Mouse (Mus musculus): ENCODE data around the gene Cwc25.

The Cwc25 gene

GRCm38 (mm10) chr11:97698741-97699611 is 67.4 kb downstream of the Cwc25 start:
- DNase-seq (ENCODE audit: low read depth) = peak; percentile 40

DNA sequence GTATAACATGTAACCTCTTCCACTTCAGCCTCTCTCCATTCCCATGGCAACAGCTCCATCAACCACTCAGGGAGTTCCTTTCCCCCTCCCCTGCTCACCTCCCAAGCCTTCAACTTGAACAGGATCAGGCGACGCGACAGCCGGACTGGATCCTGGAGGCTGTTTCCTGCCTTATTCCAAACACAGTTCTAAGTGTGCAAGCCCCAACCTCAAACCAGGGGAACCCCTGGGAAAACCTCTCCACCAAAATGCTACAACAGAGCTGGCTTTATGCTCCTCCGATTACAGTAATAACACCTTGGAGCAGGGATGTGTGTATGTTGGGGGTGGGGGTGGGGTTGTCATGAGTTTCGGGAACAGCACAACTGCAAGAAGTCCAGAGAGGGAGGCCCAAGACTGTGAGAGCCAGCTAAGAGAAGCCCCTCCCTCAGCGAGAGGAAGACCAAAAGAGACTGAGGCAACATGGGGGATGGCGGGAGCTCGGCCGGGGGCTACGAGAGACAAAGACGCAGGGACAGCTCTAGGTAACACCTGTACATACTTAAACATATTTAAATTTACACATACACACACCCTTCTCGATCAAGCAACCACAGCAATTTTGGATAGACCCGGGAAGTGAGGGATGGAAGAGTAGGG is 68.3 kb downstream of the Cwc25 start:
- no peak for DNase-seq (ENCODE audit: low read depth)

DNA sequence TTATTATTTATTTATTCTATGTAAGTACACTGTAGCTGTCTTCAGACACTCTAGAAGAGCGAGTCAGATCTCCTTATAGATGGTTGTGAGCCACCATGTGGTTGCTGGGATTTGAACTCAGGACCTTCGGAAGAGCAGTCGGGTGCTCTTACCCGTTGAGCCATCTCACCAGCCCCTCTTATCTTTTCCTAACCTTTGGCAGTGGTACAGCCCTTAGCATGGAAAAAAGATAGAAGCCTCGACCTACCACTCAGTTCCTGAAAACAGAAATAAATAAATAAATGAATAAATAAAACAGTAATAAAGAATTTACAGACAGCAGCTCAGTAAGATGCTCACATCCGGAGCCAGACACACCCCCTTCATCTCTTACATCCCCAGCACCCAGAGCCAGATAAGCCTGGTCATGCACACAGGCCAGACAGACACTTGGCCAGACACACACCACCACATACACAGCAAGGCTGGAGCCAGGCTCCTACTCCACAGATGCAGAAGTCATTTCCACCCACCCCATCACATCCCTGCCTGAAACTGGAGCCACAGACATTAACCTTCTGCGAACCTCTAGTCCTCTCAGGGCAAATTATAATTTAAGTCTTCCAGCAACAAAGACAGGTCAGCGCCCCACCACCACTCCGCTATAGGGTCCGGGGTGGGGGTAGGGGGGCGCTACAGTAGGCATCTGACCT is 69.0 kb downstream of the Cwc25 start:
- DNase-seq (ENCODE audit: low read depth) = no peak

DNA sequence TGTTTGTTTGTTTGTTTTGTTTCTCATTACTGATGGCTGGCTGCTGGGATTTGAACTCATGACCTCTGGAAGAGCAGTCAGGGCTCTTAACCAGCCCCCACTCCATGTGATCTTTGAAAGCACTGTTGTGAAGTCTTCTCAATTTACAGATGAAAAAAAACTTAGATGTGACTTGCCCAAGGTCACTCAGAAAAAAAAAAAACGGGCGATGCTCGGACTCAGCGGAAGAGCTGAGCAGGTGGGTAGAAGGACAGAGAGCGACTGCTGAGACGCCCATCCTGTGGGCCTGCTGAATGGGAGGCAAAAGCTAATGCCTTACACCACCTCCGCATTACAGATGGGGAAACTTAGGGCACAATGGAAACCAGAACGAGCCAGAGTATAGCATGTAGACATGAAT is 69.7 kb downstream of the Cwc25 start:
- no peak for DNase-seq (ENCODE audit: low read depth)

DNA sequence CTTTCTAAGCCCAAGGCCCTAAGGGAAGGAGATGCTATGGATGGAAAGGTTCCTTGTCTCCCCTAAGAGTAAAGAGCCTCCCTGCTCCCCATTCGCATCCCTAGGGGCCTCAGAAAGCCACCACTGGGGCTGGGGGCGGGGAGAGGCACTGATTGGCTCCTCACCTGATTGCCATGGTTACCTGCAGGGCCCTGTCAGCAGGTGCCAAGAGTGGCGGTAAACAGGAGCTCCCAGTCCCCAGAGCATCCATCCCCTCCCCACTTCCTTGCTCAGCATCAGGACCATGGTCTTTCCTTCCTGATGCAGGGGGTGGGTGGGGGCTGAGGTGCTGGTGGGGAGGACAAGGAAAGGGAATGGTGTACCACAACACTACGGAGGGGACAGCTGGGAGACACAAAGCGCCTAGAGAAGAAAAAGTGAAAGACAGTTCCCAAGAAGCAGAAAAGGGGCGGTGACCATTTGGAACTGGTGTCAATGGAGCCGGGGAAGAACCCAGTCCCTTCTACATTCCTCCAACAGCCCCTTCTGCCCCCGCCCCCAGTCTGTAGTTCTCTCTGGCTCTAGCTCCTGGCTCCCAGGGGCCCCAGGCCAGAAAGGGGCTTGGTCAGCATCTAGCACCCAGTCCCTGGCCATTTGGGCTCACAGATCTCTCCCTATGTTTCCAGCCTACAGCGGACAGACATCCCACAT is 70.5 kb downstream of the Cwc25 start:
- no peak for DNase-seq (ENCODE audit: low read depth)

All from fibroblast of lung, adult 2 months (primary cell).